Mouse (Mus musculus): Measurements from ENCODE around the gene Adamts4. TPM values are rescaled to one million over a fixed set of nuclear protein-coding genes. Genes with fewer than 3 reads are reported as not detected.

Adamts4 gene
- polyA plus RNA-seq, 1 experiment from 2014 or later = 8.7 TPM

DNA sequence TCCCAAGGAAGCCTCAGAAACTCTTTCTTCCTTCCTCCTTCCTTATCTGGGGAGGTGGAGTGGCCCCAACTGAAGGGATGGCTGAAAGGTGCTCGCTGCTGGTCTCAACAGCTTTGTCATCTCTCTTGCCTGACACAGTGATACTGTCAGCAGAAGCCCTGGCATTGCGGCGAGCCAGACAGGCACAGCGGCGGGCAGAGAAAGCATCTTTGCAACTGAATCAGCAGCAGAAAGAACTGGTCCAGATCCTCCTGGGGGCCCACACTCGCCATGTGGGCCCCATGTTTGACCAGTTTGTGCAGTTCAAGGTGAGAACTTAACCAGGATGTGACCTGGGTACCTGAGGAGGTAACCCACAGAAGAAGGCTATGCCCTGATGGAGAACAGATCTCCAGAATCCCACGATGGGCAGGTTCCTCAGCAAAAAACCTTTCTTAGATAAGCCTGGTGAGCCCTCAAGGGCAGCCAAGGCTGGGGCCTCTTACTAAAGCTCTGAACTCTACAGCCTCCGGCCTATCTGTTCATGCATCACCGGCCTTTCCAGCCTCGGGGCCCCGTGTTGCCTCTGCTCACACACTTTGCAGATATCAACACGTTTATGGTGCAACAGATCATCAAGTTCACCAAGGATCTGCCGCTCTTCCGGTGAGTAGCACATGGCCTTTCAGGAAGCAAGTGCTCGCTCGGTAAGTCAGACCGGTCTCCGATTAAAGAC is 33.8 kb upstream of the Adamts4 start:
- Histone ChIP-seq H3K4me3 (ENCODE audit: low read depth, low read length) (no peak overlapping the region), H3K4me2 (ENCODE audit: low read length) (no peak overlapping the region), H3K36me3 (ENCODE audit: control insufficient read depth, insufficient read depth, low read length) (peaks cover 9% of the 10 kb centered on the region), H3K27me3 (ENCODE audit: control insufficient read depth, insufficient read depth, low read depth, low read length) (no peaks in the 10 kb centered on the region), H3K27ac (ENCODE audit: low read length) (no peak overlapping the region), H3K9me3 (replicated peaks; ENCODE audit: control insufficient read depth, low read length, poor library complexity, severe bottlenecking) (no peaks in the 10 kb centered on the region), H3K9ac (ENCODE audit: low read depth, low read length) (no peak overlapping the region), H3K4me1 (ENCODE audit: control insufficient read depth, insufficient read depth, low read length) (peaks cover 5% of the 10 kb centered on the region)
- ATAC-seq = no peak
- 91% methylated on average over 18 of the region's 18 CpGs for WGBS

DNA sequence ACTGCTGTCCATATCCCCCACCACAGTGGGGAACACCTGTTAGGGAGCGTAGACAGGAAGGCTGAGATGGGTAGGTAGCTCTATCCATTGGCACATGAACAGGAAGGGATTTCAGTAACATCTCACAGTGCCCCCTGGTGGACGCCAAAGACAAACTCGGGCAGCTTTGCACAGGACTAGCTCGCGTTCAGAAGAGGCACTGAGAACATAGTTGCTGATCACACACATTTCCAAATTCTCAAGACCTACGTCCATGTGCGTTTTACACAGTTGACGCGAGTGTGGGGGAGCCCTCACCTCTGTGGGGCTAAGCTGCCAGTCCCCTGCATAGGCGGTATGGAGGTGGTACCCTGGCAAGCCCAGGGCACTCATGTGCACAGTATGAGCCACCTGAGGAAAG is 29.4 kb upstream of the Adamts4 start:
- ATAC-seq = peak; percentile 26; the same call in 1 of the 2 replicates

DNA sequence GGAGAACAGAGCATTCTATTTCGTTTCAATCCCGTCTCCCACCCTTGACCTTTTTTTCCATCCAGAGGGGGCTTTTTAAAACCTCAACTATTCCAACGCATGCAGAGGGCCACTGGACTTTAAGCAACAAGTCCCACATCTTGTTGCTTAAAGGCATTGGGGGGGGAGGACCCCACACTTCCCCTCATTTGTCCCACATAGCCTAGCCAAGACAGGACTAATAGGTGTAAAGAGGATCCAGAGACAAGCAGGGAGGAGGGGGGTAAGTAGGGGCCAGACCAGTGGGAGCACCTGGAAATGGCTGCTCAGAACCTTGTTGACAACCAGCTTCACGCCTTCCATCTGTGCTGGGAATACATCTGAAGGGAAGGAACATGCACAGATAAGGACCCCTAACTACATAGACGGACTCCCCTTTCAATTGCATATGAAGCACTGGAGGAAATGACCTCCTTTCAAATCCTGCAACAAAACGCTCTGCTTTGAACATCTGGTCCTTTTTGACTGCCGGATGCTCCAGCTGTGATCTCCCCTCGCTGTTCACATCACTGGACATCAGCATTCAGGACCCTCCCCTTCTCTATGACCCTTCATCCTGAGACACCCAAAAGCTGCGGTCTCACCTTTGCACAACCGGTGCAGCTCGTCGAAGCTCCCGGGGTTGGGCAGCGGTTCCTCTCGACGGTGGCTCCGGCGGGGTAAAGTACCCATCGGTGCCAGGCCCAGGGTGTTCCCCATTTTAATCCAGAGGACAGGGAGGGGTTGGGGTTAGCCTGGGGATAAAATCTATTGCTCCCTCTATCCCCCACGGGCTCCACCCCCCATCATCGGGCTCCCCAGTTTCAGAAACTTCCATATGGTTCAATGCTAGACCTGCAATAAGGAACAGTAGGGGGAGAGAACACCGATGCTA is 28.7 kb upstream of the Adamts4 start:
- Histone ChIP-seq H3K27me3 (ENCODE audit: control insufficient read depth, insufficient read depth, low read depth, low read length) (no peaks in the 10 kb centered on the region), H3K4me1 (ENCODE audit: control insufficient read depth, insufficient read depth, low read length) (peaks cover 10% of the 10 kb centered on the region), H3K27ac (ENCODE audit: low read length) (peak overlapping the region; percentile 65), H3K4me3 (ENCODE audit: low read depth, low read length) (peak overlapping the region; percentile 60), H3K36me3 (ENCODE audit: control insufficient read depth, insufficient read depth, low read length) (peaks cover 9% of the 10 kb centered on the region), H3K9me3 (replicated peaks; ENCODE audit: control insufficient read depth, low read length, poor library complexity, severe bottlenecking) (no peaks in the 10 kb centered on the region), H3K4me2 (ENCODE audit: low read length) (peak overlapping the region; percentile 73), H3K9ac (ENCODE audit: low read depth, low read length) (peak overlapping the region; percentile 65)
- WGBS = 6% methylated on average over 22 of the region's 22 CpGs
- ATAC-seq = peak; percentile 1

More for the DNA sequence above, 29.4 kb upstream of the Adamts4 start:
- H3K27ac ChIP-seq (ENCODE audit: low read length) = 0 out of 2 replicates have a peak overlapping the region, but pooled peaks have one; percentile 10
- H3K4me3 ChIP-seq (ENCODE audit: low read depth, low read length) = peak overlapping the region; percentile 60
- no peaks in the 10 kb centered on the region for H3K9me3 ChIP-seq (replicated peaks; ENCODE audit: control insufficient read depth, low read length, poor library complexity, severe bottlenecking)
- H3K36me3 ChIP-seq (ENCODE audit: control insufficient read depth, insufficient read depth, low read length) = peaks cover 9% of the 10 kb centered on the region
- peaks cover 10% of the 10 kb centered on the region for H3K4me1 ChIP-seq (ENCODE audit: control insufficient read depth, insufficient read depth, low read length)
- no peaks in the 10 kb centered on the region for H3K27me3 ChIP-seq (ENCODE audit: control insufficient read depth, insufficient read depth, low read depth, low read length)
- WGBS = 6% methylated on average over 10 of the region's 10 CpGs
- H3K4me2 ChIP-seq (ENCODE audit: low read length) = peak overlapping the region; percentile 73
- H3K9ac ChIP-seq (ENCODE audit: low read depth, low read length) = 0 out of 2 replicates have a peak overlapping the region, but pooled peaks have one; percentile 65

DNA sequence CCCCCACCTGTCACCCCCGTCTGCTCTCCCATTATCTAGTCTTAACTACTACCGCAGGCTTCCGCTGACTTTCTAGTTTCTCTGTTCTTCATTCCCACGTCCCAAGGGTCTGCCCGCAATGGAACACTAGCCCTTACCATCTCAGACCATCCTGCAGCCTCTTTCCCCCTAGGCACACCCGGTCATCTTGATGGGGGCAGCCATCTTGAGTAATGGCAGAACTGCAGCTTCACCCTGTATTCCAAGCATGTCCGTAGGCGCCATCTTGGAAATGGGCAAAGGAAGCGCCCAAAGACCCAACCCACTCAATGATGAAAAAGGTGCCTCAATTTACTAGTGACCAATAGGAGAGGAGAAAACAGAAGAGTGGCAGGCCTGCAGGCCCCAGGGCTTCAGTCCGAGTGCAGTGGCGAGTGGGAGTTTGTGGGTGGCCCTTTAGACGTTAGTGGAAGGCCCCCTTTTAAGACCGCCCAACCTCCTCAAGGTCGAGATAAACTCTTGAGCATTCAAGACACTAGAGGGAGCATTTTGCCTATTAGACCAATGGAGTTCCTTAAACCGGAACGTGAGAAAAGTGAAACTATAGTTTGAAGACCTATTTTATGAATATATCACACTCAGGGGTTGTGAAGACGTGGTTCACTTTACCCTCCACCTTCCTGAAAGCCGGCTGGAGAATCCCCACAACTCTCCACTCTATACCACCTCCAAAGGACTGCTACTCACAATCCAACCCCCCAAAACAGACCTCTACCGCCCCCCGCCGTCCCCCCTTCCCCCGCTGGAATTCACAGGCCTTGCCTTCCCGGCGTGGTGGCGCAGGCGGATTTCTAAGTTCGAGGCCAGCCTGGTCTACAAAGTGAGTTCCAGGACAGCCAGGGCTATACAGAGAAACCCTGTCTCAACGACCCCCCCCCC is 27.7 kb upstream of the Adamts4 start, which contains the start of gene Tomm40l:
Tomm40l (minus strand) TSS at position 277 of the 918 bp plus-strand sequence.
- peak within 1 kb of the TSS; percentile 60 for H3K4me3 ChIP-seq (ENCODE audit: low read depth, low read length)
- H3K9ac ChIP-seq (ENCODE audit: low read depth, low read length) = peak within 1 kb of the TSS; percentile 65
- H3K4me1 ChIP-seq (ENCODE audit: control insufficient read depth, insufficient read depth, low read length) = peaks cover 10% of the 10 kb centered on the region
- peak; percentile 98 for ATAC-seq
- H3K9me3 ChIP-seq (replicated peaks; ENCODE audit: control insufficient read depth, low read length, poor library complexity, severe bottlenecking) = no peaks in the 10 kb centered on the region
- H3K27ac ChIP-seq (ENCODE audit: low read length) = peak within 1 kb of the TSS; percentile 65
- H3K4me2 ChIP-seq (ENCODE audit: low read length) = peak within 1 kb of the TSS; percentile 73
- H3K27me3 ChIP-seq (ENCODE audit: control insufficient read depth, insufficient read depth, low read depth, low read length) = no peaks in the 10 kb centered on the region
- peaks cover 9% of the 10 kb centered on the region for H3K36me3 ChIP-seq (ENCODE audit: control insufficient read depth, insufficient read depth, low read length)
- WGBS = 2% methylated on average over 28 of the region's 28 CpGs

DNA sequence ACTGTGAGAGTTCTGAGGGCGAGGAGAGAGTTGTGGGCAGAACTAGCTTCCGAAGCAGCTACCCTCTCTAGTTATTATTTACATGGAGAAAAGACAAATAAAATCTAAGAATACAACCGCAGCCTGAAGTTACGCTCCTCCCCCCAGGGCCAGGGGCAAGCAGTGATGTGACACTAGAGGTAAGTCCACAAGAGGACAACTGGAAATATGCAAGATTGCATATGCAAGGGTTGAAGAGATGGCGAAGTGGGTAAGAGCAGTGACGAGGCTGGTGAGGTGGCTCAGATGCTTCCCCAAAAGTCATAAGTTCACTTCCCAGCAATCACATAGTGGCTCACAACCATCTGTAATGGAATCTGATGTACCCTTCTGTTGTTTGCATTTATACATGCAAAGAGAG is 27.1 kb upstream of the Adamts4 start:
- 89% methylated on average over 6 of the region's 6 CpGs for WGBS
- ATAC-seq = no peak
- H3K36me3 ChIP-seq (ENCODE audit: control insufficient read depth, insufficient read depth, low read length) = peaks cover 9% of the 10 kb centered on the region
- H3K9ac ChIP-seq (ENCODE audit: low read depth, low read length) = no peak overlapping the region
- H3K27ac ChIP-seq (ENCODE audit: low read length) = peak overlapping the region; percentile 65
- no peak overlapping the region for H3K4me3 ChIP-seq (ENCODE audit: low read depth, low read length)
- H3K9me3 ChIP-seq (replicated peaks; ENCODE audit: control insufficient read depth, low read length, poor library complexity, severe bottlenecking) = no peaks in the 10 kb centered on the region
- H3K4me1 ChIP-seq (ENCODE audit: control insufficient read depth, insufficient read depth, low read length) = peaks cover 10% of the 10 kb centered on the region
- H3K27me3 ChIP-seq (ENCODE audit: control insufficient read depth, insufficient read depth, low read depth, low read length) = no peaks in the 10 kb centered on the region
- peak overlapping the region; percentile 48 for H3K4me2 ChIP-seq (ENCODE audit: low read length)

DNA sequence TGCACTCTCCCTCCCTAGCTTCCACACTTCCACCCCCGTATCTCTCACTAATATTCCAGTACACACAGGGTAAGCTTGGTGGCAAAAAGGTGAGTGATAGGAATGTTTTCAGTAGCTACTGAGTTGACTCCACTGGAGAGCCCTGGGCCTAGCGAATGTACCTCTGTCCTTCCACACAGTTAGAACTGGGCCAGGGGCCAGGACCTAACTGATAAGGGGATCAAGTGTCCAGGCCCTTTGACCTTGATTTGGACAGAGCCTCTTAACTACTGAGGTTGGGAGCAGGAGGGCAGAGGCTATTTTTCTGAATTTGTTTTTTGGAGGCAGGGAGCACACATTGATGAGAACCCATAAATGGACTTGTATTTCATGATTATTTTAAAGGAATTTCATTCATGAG is 26.4 kb upstream of the Adamts4 start:
- H3K4me2 ChIP-seq (ENCODE audit: low read length) = no peak overlapping the region
- no peaks in the 10 kb centered on the region for H3K27me3 ChIP-seq (ENCODE audit: control insufficient read depth, insufficient read depth, low read depth, low read length)
- ATAC-seq = no peak
- H3K36me3 ChIP-seq (ENCODE audit: control insufficient read depth, insufficient read depth, low read length) = peaks cover 4% of the 10 kb centered on the region
- peaks cover 10% of the 10 kb centered on the region for H3K4me1 ChIP-seq (ENCODE audit: control insufficient read depth, insufficient read depth, low read length)
- no peak overlapping the region for H3K27ac ChIP-seq (ENCODE audit: low read length)
- H3K9ac ChIP-seq (ENCODE audit: low read depth, low read length) = no peak overlapping the region
- 90% methylated on average over 2 of the region's 2 CpGs for WGBS
- no peaks in the 10 kb centered on the region for H3K9me3 ChIP-seq (replicated peaks; ENCODE audit: control insufficient read depth, low read length, poor library complexity, severe bottlenecking)
- no peak overlapping the region for H3K4me3 ChIP-seq (ENCODE audit: low read depth, low read length)

DNA sequence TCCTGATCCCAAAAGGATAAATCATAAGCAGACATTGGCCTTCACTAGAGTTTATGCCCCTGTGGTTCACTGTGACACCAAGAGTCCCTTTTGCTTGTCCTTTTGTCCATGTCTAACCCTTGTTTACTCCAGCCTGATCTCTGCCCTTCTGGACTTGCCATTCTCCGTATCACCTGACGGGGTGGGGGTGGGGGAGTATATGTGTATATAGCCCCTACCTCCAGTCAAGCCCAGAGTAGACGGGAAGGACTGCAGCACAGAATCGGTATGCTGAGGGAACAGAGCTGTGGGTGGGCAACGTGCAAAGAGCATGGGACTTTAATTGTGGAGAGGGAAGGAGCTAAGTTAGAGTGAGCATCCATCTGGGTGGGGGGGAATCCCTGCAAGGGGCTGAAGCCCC is 25.4 kb upstream of the Adamts4 start, which contains the start of gene Apoa2:
Apoa2 (plus strand) TSS at position 198 of the 400 bp plus-strand sequence.
- H3K27me3 ChIP-seq (ENCODE audit: control insufficient read depth, insufficient read depth, low read depth, low read length) = no peaks in the 10 kb centered on the region
- H3K4me3 ChIP-seq (ENCODE audit: low read depth, low read length) = no peak within 1 kb of the TSS
- peaks cover 10% of the 10 kb centered on the region for H3K4me1 ChIP-seq (ENCODE audit: control insufficient read depth, insufficient read depth, low read length)
- no peak within 1 kb of the TSS for H3K4me2 ChIP-seq (ENCODE audit: low read length)
- 77% methylated on average over 5 of the region's 5 CpGs for WGBS
- ATAC-seq = no peak
- H3K9me3 ChIP-seq (replicated peaks; ENCODE audit: control insufficient read depth, low read length, poor library complexity, severe bottlenecking) = no peaks in the 10 kb centered on the region
- no peaks in the 10 kb centered on the region for H3K36me3 ChIP-seq (ENCODE audit: control insufficient read depth, insufficient read depth, low read length)
- H3K27ac ChIP-seq (ENCODE audit: low read length) = no peak within 1 kb of the TSS
- H3K9ac ChIP-seq (ENCODE audit: low read depth, low read length) = no peak within 1 kb of the TSS

DNA sequence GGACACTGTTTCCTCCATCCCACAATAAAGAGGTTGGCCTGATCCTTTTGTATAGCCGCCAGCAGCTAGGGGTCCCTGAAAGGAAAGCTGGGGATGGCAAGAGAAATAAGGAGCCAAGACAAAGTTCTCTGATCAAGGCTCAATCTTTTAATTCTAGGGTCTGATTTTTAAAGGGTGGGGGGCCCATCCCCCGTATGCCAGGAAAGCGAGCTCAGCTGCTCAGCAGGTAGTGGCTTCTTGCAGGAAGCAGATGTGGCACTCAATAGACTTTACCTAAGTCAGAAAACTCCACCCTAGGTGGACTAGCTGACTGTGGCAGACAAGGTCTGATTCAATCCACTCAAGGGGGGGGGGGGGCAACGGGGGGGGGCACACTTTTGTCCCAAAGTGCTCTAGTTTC is 23.4 kb upstream of the Adamts4 start:
- H3K4me3 ChIP-seq (ENCODE audit: low read depth, low read length) = no peak overlapping the region
- no peak for ATAC-seq
- WGBS = 48% methylated on average over 4 of the region's 4 CpGs
- no peak overlapping the region for H3K27ac ChIP-seq (ENCODE audit: low read length)
- no peak overlapping the region for H3K4me2 ChIP-seq (ENCODE audit: low read length)
- H3K9ac ChIP-seq (ENCODE audit: low read depth, low read length) = no peak overlapping the region
- no peaks in the 10 kb centered on the region for H3K36me3 ChIP-seq (ENCODE audit: control insufficient read depth, insufficient read depth, low read length)
- no peaks in the 10 kb centered on the region for H3K27me3 ChIP-seq (ENCODE audit: control insufficient read depth, insufficient read depth, low read depth, low read length)
- H3K9me3 ChIP-seq (replicated peaks; ENCODE audit: control insufficient read depth, low read length, poor library complexity, severe bottlenecking) = no peaks in the 10 kb centered on the region
- H3K4me1 ChIP-seq (ENCODE audit: control insufficient read depth, insufficient read depth, low read length) = 0 out of 2 replicates have a peak, but pooled peaks cover 2% of the 10 kb centered on the region

All from midbrain, embryonic 16.5 days (tissue).